Mouse (Mus musculus) megakaryocyte progenitor cell, adult 5-6 weeks (primary cell): Measurements from ENCODE around the gene Cacna1c. TPM values are rescaled to one million over a fixed set of nuclear protein-coding genes. Genes with fewer than 3 reads are reported as not detected.

ENCODE experiments used
- ATAC-seq: replicated peaks from 2 replicates; pipeline ENCODE4 v1.8.0; 2016; ENCODE audit warnings: mild to moderate bottlenecking, moderate TSS enrichment, inconsistent platforms; ENCODE audit not compliant: poor library complexity
- total RNA-seq, 2 experiments: library from RNA; stranded (forward) in 1 of 2; stranded (reverse) in 1 of 2; fragments of 157-497, 149-512 nt in 1 of 2; fragments of 200-1000 nt in 1 of 2; gene quantifications; 2 replicates each; pipeline versions ENCODE4 v1.2.3 to v1.2.4; 2015 to 2017

Gene Cacna1c
- total RNA-seq, 2 experiments from 2014 or later: not detected

DNA sequence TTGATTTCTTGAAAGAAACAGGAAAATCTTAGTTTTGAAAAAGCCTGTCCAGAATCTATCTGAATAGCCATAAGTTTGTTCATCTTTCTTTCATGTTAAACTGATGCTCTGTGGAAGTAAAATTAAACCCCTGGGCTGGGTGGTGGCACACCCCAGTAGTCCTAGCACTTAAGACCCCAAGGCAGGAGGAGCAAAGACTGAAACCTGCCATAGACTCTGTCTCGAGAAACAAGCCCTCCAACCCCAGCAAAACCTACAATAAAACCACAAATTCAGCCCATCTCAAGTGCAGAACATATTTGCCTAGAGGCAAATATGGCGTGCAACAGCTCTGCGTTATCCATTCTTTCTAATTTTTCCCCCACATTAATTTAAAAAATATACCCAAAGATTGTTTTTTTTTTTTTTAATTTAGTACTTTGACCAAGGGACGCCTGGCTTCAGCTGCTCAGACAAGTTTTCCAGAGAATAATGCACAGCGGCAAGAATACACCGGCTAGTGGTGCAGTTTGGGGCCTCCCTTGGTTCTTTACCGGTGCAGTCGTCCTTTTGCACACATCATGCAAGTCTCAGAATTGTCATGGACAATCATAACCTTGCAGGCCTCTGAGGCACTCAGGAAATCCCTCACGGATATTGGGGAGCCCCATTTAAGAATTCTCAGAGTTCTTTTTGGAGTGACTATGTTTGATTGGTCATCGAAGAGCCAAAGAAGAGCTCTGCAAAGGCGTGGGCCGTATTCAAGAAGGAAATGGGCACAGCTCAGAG lies 21.7 kb downstream of the Cacna1c start:
- no peak for ATAC-seq

DNA sequence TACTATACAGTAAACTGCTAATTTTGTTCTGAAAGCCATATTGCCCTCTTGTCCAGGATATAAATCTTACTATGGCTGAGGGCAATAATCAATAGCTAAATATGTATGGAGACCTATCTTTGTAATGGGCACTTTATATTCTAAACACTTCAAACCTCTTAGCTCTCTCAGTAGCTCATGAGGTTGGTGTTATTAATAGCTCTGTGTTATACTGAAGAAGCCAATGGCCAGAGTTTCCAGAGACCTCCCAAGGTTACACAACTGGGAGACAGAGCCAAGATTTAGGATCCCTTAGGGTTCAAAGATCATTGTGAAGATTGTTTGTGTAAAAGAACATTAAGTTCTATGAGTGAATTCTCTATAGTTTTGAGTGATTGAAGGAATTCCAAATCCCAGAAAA lies 30.5 kb downstream of the Cacna1c start:
- ATAC-seq: no peak

DNA sequence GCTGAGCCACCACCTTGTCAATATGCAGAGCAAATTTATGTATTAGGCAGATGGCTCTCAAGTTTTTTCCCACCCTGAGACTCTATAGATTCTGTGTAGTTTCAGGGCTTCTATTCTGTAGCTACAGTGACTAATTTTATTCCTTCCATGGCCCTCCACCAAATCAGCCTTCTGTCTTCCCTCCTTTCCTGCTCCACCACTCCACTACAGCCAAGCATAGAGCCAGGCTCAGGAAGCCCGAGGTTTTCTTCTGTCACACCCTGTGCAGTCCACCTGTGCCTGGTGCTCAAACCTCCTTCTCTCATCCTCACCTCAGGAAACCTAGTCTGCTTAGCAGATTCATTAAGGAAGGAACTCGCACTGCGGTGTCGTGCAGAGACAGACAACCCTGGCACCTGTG lies 51.1 kb downstream of the Cacna1c start:
- no peak for ATAC-seq

DNA sequence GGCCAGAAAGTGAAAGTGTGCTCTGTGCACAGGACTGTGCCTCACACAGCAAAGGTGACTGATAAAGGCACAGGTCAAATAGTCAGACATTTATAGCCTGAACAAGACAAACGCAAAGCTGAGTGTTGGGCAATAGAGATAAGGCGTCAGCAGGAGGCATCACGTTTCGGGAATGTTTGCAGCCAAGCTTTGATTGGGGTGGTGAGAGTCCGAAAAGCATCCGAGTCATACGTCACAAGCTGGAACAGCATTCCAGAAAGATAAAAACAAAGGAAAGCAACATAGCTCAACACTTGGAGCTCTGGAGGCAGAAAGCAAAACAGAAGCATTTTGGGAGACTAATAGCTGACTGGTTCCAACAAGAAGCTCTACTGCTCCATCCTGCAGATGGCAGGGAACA lies 56.7 kb downstream of the Cacna1c start:
- ATAC-seq: no peak

DNA sequence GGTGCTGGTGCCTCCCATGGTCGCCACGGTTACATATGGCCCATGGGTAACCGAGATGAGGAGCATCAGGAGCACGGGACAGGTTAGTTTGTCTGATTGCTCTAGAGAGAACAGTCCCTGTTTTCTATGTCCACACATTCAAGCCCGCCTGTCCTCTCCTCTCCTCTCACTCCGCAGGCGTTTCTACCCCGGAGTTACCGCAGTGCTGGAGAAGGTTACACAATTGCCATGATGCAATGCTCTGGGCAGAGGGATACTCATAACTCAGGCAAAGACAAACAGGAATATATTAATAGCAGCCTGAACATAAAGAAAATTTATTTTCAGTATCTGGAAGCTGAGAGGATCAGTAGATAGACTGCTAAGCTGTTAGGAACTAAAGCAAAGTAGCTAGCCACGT lies 58.5 kb downstream of the Cacna1c start:
- ATAC-seq: no peak

DNA sequence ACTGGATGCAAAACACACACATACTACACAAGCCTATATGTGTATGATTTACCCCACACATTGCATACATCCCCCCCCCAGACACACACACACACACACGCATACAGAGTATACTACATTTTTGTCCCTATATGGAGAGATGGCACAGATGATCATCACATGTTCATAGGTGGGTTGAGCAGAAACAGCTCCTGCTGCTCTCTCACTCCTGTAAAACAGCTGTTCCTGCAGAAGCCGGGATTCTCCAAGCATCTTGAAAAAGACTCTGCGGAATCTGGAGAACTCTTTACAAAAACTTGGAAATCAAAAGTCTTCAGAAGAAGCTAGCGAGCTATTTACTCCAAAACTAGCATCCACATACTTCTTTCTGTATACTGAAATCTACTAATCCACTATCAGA lies 63.4 kb downstream of the Cacna1c start:
- ATAC-seq: no peak

DNA sequence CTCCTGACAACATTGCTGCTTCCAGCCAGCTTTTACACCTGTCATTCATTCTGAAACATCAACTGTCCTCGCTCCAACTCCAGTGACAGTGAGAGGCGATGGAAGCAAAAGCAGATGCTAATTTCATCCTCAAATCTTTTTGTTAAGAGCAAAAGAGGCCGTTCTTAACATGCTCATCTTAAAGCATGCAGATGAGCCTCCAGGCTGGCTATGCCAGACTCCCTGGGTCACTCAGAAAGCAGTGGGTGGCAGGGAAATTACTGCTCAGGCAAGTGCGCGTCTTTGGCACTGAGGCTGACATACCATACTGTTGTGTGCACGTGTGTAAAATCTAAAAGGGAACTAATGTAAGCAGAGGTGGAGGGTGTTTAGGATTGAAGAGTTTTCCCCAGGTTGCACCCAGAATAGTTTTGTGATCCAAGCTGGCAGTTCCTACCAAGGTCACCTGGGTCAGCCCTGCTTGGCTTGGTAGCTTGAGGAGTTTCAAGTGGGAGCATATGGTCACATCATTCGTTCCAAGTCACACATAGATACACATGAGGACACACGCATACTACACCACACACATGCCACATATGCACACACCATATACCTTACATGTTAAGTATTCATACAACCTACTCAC lies 64.0 kb downstream of the Cacna1c start:
- ATAC-seq: no peak

DNA sequence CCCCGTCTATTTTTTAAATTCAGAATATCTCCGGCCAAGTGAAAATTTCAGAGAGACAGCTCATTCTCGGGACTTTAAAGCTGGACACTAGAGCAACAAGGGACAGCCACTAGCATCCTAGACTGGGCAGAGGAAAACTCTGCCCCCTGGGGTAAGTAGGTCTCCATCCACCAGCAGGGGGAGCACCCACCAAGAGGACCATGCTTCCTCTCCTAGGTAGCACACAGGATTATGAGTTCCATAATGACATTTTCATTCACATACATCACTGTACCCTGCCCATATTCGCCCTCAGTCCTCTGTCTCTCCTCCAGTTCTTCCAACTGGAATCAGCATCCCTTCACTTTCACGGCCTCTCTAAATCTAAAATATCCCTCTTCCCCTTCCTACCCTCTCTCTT lies 66.6 kb downstream of the Cacna1c start:
- peak; percentile 76; the same call in 1 of the 2 replicates for ATAC-seq

DNA sequence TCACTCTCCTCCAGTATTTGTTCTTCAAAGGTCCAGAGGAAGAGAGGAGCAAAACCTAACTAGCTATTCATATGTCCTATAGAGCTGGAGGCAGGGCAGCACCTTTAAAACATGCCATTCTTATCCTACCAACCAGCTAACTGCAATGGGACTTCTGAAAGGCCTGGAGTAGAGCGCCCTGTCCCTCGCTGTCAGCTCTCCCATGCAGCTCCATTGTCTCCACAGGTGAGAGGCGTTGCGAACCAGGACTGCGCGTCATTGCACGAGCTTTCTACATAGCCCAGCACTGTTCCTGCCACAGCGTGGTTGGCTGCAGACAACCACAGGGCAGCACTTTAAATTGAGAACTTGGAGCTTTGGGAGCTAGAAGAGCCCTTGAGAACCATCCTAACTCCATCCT lies 67.7 kb downstream of the Cacna1c start:
- no peak for ATAC-seq

DNA sequence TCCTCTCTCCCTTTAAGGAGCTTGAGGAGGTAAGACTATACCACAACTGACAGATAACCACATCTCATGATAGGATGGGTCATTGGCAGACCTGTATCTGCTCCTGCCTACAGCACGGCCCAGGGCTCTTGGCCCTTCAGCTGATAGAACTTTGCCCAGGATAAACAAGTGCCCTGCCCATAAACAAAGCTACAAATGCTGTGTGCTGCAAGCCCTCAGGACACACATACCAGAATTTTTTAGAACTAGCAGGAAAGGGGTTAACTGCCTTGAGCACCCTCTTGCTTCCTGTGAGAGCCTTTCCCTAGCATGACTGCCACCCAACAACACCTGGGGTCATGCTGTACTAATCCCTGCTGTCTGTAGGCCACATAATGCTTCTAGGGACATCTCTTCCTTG lies 68.1 kb downstream of the Cacna1c start:
- ATAC-seq: no peak

DNA sequence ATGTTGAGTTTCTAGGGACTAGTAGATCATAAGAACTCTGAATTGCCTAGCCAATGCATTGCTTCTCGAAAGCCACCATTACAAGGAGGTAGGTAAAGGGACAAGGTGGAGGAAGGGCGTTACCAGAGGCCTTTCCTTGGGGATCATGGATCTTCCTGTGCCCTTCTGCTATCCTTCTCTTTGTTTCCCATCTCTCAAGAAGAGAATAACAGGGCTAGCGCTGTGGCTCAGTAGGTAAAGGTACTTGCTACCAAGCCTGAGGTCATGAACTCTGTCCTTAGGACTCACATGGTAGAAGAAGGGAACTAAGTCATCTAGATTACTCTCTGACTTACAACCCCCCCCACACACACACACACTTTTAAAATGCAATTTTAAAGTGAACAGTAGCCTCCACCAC lies 69.2 kb downstream of the Cacna1c start:
- ATAC-seq: no peak

DNA sequence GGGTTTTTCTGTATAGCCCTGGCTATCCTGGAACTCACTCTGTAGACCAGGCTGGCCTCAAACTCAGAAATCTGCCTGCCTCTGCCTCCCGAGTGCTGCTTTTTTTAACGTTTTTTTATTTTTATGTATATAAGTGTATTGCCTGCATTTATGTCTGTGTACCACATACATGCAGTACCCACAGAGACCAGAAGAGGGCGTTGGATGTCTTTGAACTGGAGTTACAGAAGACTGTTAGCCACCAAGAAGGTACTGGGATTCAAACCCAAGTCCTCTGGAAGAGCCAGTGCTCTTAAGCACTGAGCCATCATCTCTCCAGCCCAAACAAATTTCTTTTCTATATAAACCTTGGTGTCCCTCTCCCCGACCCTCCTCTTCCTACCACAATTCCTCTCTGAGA lies 77.8 kb downstream of the Cacna1c start:
- no peak for ATAC-seq

DNA sequence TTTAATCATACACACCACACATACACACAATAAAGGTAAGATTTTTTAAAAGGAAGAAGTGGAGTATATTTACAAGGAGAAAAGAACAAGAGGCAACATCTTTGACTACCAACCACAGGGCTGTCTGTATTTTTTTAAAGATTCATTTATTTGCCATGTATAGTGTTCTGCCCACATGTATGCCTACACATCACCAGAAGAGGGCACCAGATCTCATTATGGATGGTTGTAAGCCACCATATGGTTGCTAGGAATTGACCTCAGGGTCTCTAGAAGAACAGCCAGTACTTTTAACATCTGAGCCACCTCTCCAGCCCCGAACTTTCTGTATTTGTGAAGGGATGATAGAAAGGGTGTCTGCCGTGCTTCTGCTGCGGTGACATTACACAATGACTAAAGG lies 79.9 kb downstream of the Cacna1c start:
- ATAC-seq: no peak

DNA sequence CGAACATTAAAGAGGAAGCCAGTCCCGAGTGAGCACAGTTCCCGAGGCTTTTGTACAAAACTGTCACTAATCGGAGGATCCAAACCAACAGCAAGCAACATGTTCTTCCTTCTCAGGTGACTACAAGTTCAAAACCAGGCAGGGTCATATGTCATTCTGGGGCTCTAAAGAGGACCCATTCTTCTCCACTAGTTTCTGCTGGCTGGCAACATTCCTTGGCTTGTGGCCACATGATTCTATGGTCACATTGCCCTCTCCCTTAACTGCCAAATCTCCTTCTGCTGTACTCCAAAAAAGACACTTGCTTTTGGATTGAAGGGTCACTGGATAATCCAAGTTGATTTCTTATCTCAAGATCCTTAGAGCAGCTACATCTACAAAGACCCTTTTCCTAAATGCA lies 82.9 kb downstream of the Cacna1c start:
- ATAC-seq: no peak

DNA sequence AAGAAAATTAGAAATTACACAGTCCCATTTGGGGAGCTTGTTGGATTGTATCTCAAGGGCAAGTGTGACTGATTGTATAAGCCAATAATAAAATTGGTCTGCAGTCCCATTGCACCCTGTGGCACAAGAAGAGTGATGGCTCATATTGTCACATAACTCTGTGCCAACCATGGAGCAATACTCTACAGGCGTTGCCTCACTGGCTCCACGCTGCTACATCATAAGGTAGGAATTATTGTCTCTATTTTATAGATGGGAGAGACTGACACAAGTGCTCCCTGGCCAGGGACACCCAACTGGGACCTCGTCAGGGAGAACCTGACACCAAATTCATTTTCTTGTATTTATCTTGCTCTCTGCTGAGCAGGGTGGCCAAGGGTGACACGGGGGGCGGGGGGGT lies 85.8 kb downstream of the Cacna1c start:
- no peak for ATAC-seq

DNA sequence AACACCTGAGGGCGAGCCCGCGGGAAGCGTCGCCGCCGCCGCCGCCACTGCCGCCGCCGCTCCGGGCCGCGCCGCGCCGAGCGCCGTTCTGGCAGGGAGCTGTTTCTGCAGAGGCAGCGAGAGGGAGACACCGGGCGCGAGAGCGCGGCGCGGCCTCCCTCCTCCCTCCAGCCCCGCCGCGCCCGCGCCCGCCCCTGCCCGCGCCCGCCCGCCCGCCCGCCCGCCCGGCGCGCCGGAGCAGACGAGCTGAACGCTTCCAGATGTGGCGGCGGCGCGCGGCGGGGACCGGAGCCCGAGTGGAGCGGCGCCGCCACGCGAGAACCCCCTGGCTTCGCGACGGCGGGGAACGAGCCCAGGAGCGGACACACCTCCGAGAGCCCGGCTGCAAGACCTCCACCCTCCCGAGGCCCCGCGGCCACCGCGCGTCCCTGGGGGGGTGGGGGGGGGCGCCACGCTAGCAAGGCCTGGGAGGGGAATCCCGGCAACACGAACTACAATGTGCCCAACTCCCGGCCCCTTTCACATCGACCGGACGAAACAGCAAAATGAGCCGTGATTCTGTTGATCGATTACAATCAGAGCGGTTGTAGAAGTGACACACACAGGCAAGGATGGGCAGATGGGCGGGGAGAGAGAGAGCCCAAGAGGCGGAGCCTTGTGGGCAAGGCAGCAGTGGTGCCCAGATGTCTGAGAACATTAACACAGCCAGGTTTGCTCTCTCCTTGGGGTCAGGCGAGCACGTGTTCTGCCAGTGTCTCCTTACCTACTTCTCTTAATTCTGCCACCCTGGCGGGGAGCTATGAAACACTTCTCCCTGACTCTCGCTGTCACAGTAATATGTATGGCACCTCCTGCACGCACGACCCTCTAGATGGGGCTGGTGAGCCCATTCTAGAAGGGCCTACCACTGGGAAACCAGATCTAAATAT lies 87.5 kb downstream of the Cacna1c start:
- peak; percentile 91 for ATAC-seq

DNA sequence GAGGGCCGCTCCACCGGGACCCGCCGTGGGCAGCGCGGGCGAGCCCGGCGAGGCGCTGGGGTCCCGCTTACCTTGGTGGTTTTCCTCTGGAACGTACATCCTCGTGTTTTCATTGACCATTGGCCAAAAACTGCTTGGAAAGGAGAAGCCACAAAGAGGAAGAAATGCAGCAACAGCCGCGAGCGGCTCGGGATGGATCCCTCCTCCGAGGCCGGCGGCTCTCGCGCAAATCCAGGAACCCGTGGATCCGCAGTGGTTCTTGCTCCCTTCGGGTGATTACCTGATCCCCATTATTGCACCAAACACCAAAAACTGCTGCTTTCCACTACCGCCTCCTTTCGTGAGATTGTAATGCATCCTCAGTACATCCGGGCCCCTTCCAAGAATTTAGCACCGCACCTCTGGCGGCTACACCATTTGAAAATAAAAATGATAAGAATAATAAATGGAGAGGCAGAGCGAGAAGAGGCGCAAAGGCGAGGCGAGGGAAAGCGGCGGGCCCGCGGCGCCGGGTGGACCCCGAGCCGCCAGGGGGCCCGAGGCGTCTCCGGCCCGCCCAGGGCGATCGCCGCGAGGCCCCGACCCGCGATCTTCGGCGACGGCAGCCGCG lies 88.3 kb downstream of the Cacna1c start:
- no peak for ATAC-seq

DNA sequence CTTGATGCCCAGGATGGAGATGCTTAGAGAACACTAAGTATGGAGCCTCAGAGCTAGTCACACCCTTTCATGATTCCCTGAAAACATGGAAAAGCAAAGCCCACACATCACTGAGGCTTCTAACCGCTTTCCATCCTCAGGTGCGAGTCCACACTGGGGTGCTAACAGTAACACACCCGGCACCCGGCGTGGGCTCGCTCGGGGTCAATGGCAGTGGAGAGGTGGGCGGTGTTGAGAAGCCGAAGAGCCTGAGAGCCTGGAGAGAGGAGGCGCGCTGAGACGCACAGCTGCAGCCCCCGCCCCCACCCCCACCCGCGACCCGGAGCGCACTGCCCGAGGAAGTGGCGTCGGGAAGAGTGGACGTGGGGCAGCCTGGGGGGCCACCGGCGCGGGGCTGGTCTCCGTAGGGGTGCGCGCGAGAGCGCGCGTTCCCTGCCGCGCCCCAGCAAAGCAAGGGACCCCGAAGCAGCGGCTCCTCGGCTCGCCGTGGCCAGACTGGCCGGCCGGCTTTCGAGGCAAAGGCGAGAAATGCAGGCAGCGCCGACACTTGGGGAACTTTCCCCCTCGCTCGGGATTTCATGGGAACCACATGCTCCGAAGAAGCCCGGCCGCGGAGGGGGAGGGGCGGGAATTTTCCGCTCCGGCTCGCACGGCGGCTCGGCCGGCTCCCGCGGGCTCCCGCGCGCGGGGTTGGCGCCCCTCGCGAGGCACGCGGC lies 88.9 kb downstream of the Cacna1c start:
- no peak for ATAC-seq

DNA sequence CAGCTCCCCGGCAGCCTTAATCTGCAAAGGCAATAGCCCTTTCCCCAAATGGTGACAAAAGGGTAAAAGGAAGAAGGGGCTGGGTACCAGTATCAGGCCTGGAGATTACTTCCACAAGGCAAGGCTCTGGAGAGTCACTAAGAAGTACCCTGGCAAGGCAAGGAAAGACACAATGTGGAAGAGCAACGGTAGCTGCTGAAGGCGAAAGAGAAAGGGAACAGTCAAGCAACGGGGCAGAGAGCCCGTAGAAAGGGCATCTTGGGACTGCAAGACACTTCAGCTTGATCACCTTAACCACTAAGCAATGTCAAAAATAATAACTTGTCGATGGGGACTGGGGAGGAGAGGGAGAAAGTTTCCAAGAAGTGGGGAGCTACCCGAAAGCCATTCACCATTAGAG lies 89.5 kb downstream of the Cacna1c start:
- ATAC-seq: no peak
